Mouse (Mus musculus) hindbrain, embryonic 15.5 days (tissue): ENCODE measurements around the gene Olfr488. TPM values are rescaled to one million over a fixed set of nuclear protein-coding genes. Genes with fewer than 3 reads are reported as not detected.
"Not testable (repeated sequence)": the region's sequence is repeated elsewhere in the genome, so short reads cannot be mapped to it uniquely, and the experiment has no call there.

ENCODE experiments used
- ATAC-seq: fragments of 200-750 bp; cut with Nextera tagmentation; 2 replicates; pipeline ENCODE4 v1.8.0; 2017; ENCODE audit warnings: low read depth, moderate number of reproducible peaks, moderate TSS enrichment; ENCODE audit not compliant: low FRiP score
- H3K27ac ChIP-seq: fragments of 300-500 bp; sonication (generic); replicated peaks from 2 replicates; pipeline ENCODE4 v1.5.1; 2015; ENCODE audit warnings: mild to moderate bottlenecking, inconsistent platforms
- H3K27me3 ChIP-seq: fragments of 300-500 bp; sonication (generic); 2 replicates; pipeline ENCODE4 v1.6.1; 2015; ENCODE audit warnings: control low read depth, inconsistent platforms
- H3K36me3 ChIP-seq: fragments of 300-500 bp; sonication (generic); 2 replicates; pipeline ENCODE4 v1.6.1; 2015; ENCODE audit warnings: control low read depth, inconsistent platforms
- H3K4me1 ChIP-seq: fragments of 300-500 bp; sonication (generic); replicated peaks from 2 replicates; pipeline ENCODE4 v1.6.1; 2015; ENCODE audit warnings: control low read depth, inconsistent platforms
- H3K4me2 ChIP-seq: fragments of 300-500 bp; sonication (generic); 2 replicates; pipeline ENCODE4 v1.6.1; 2015; ENCODE audit warnings: moderate library complexity, mild to moderate bottlenecking, inconsistent platforms
- H3K4me3 ChIP-seq: fragments of 300-500 bp; sonication (generic); 2 replicates; pipeline ENCODE4 v1.5.1; 2015; ENCODE audit warnings: mild to moderate bottlenecking, inconsistent platforms
- H3K9ac ChIP-seq: fragments of 300-500 bp; sonication (generic); 2 replicates; pipeline ENCODE4 v1.6.1; 2015; ENCODE audit warnings: inconsistent platforms
- H3K9me3 ChIP-seq: fragments of 300-500 bp; sonication (generic); 2 replicates; pipeline ENCODE4 v1.6.1; 2016; ENCODE audit warnings: control low read depth, inconsistent platforms
- WGBS: fragments of 180-500 bp; shearing (Covaris S2); methylation state at CpG from one replicate; pipeline ENCODE4 v1.1.7; 2015; 5-methylcytosine and 5-hydroxymethylcytosine counted together
- polyA plus RNA-seq: library from polyadenylated mRNA; unstranded; fragments of >200 nt; fragmentation: Nextera tagmentation; extraction: Ambion mirVana; gene quantifications from 2 replicates; pipeline ENCODE4 v1.2.1, GENCODE M21; 2015

Olfr488 gene
- not detected in 2 replicates for polyA plus RNA-seq

- Histone ChIP-seq H3K4me3 (no peak within 1 kb of the TSS), H3K36me3 (no peaks in the 10 kb centered on the region), H3K27ac (no peak within 1 kb of the TSS), H3K4me2 (no peak within 1 kb of the TSS), H3K9ac (no peak within 1 kb of the TSS), H3K27me3 (no peaks in the 10 kb centered on the region), H3K9me3 (no peaks in the 10 kb centered on the region), H3K4me1 (no peaks in the 10 kb centered on the region)
- no peak for ATAC-seq
Observed at GRCm38 (mm10) chr7:108258247-108258646, at the start of gene Olfr488. Gene Olfr488 (minus strand): TSS chr7:108258347.

GRCm38 (mm10) chr7:108288834-108289233 is 30.7 kb upstream of the Olfr488 start, which contains the start of gene Olfr490:
Gene Olfr490 (minus strand): TSS chr7:108288934.
- Histone ChIP-seq H3K9me3 (no peaks in the 10 kb centered on the region), H3K9ac (no peak within 1 kb of the TSS), H3K27ac (no peak within 1 kb of the TSS), H3K36me3 (no peaks in the 10 kb centered on the region), H3K4me3 (no peak within 1 kb of the TSS), H3K27me3 (no peaks in the 10 kb centered on the region), H3K4me2 (no peak within 1 kb of the TSS), H3K4me1 (no peaks in the 10 kb centered on the region)
- ATAC-seq = no peak

GRCm38 (mm10) chr7:108233551-108233950 is 24.6 kb downstream of the Olfr488 start:
- no peak overlapping the region for H3K4me2 ChIP-seq
- H3K9ac ChIP-seq = no peak overlapping the region
- no peaks in the 10 kb centered on the region for H3K27me3 ChIP-seq
- ATAC-seq = no peak
- no peaks in the 10 kb centered on the region for H3K4me1 ChIP-seq
- H3K27ac ChIP-seq = no peak overlapping the region
- no peaks in the 10 kb centered on the region for H3K9me3 ChIP-seq
- no peaks in the 10 kb centered on the region for H3K36me3 ChIP-seq
- H3K4me3 ChIP-seq = no peak overlapping the region
- WGBS = 75% methylated on average over 3 of the region's 3 CpGs

GRCm38 (mm10) chr7:108214536-108214935 is 43.6 kb downstream of the Olfr488 start, which contains the start of gene Olfr487:
Gene Olfr487 (minus strand): TSS chr7:108214636.
- not testable (repeated sequence) for H3K36me3 ChIP-seq, H3K4me1 ChIP-seq, H3K4me3 ChIP-seq, H3K9ac ChIP-seq, H3K27me3 ChIP-seq, H3K27ac ChIP-seq, ATAC-seq, H3K9me3 ChIP-seq, H3K4me2 ChIP-seq

Other genes starting within 250 kb of the Olfr488 start
- gene Olfr478, start 224.4 kb downstream of the Olfr488 start, polyA plus RNA-seq = not detected in 2 replicates
- gene Olfr479, start 207.7 kb downstream of the Olfr488 start, polyA plus RNA-seq = not detected in 2 replicates
- gene Olfr480, start 191.0 kb downstream of the Olfr488 start, polyA plus RNA-seq = not detected in 2 replicates
- not detected in 2 replicates for gene Olfr481, start 178.5 kb downstream of the Olfr488 start, polyA plus RNA-seq
- gene Olfr482, start 160.8 kb downstream of the Olfr488 start, polyA plus RNA-seq = 0.07 TPM in 1 of 2 replicates, not detected in the other
- gene Olfr483, start 157.5 kb downstream of the Olfr488 start, polyA plus RNA-seq = not detected in 2 replicates
- not detected in 2 replicates for gene Olfr484, start 130.9 kb downstream of the Olfr488 start, polyA plus RNA-seq
- not detected in 2 replicates for gene Olfr485, start 98.5 kb downstream of the Olfr488 start, polyA plus RNA-seq
- gene Olfr486, start 85.6 kb downstream of the Olfr488 start, polyA plus RNA-seq = not detected in 2 replicates
- not detected in 2 replicates for gene Olfr487, start 43.7 kb downstream of the Olfr488 start, polyA plus RNA-seq
- gene Olfr490, start 30.6 kb upstream of the Olfr488 start, polyA plus RNA-seq = not detected in 2 replicates
- not detected in 2 replicates for gene Olfr491, start 55.1 kb upstream of the Olfr488 start, polyA plus RNA-seq
- not detected in 2 replicates for gene Olfr492, start 65.3 kb upstream of the Olfr488 start, polyA plus RNA-seq
- not detected in 2 replicates for gene Olfr493, start 88.6 kb upstream of the Olfr488 start, polyA plus RNA-seq
- gene Olfr494, start 107.0 kb upstream of the Olfr488 start, polyA plus RNA-seq = not detected in 2 replicates
- not detected in 2 replicates for gene Olfr495, start 134.8 kb upstream of the Olfr488 start, polyA plus RNA-seq
- not detected in 2 replicates for gene Olfr497, start 162.1 kb upstream of the Olfr488 start, polyA plus RNA-seq
- gene Olfr498, start 207.0 kb upstream of the Olfr488 start, polyA plus RNA-seq = not detected in 2 replicates